Mouse (Mus musculus): ENCODE data around the gene Gm20695.
A peak's percentile ranks its signal among the peaks of the same experiment; 100 is the strongest.
"Not testable (repeated sequence)": the region's sequence is repeated elsewhere in the genome, so short reads cannot be mapped to it uniquely, and the experiment has no call there.

The Gm20695 gene

DNA sequence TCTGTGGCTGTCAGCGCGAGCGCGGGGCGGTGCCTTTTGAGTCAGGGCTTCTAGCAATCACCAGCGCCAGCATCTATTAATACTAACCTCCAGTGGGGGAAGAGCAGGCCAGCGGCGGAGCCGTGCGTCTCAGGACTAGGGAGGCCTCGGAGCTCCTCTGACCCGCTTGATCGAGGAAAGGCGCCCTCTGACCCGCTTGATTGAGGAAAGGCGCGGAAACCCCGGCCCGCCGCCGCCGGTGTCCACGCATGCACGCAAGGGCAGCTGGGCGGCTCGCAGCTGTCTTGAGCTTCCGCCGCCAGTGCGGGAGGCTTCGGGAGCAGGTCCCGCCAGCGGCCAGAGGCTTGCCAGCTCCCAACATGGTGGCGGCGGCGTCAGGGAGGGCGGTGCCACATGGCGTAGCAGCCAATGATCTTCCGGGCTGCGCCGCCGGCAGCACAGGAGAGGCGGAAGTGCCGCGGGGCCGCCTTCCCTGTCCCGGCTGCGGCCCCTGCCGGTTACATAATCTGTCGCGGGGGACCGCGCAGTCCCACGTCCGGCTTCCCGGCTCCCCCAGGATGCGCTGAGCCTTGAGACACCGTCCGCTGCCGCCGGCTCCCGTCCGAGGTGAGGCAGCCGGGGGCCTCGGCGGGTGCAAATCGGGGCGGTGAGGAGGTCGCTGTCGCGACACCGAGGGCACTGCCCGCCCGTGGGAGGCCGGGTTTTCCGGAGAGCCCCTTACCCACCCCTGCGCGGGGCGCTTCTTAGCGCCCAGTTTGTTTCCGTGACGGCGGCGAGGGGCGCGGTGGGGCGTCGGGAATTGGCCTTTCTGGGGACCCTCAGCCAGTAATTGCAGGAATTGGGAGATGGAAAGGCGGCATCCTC, at the start of gene Gm20695, which contains the start of gene Zfp597:
Gene Gm20695 (plus strand): TSS at position 448 of the 864 bp plus-strand sequence.
Gene Zfp597 (minus strand): TSS at position 361 of the 864 bp plus-strand sequence.
- DNase-seq (ENCODE audit: low spot score) = peak; percentile 93

DNA sequence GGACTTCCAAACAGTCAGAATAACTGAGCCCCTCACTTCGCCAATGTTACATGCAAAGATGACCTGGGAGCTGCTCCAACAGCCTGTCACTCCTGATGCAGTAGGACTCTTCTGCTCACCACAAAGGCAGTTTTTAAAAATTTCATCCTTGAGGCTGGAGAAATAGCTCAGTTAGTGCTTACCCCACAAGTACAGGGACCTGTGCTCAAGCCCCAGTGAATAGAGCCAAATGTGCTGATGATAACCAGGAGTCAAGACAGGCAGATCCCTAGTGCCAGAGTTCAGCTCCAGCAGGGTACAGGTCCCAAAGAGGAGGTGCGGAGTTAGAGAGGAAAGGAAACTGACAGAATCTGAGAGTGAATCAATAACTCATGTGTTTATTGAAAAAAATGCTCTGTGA, 49.0 kb upstream of the Gm20695 start:
- DNase-seq (ENCODE audit: low spot score) = no peak

DNA sequence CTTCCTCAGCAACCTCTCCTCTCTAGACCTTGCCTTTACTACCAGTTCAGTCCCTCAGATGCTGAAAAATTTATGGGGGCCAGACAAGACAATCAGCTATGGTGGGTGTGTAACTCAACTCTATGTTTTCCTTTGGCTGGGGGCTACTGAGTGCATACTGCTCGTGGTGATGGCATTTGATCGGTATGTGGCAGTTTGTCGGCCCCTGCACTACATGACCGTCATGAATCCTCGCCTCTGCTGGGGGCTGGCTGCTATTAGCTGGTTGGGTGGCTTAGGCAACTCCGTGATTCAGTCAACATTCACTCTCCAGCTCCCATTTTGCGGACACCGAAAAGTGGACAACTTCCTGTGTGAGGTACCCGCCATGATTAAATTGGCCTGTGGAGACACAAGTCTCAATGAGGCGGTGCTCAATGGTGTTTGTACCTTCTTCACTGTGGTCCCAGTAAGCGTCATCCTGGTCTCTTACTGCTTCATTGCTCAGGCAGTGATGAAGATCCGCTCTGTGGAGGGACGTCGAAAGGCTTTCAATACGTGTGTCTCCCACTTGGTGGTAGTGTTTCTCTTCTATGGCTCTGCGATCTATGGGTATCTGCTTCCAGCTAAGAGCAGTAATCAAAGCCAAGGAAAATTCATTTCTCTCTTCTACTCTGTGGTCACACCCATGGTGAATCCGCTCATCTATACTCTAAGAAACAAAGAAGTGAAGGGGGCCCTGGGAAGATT, 45.1 kb upstream of the Gm20695 start:
- no peak for DNase-seq (ENCODE audit: low spot score)

DNA sequence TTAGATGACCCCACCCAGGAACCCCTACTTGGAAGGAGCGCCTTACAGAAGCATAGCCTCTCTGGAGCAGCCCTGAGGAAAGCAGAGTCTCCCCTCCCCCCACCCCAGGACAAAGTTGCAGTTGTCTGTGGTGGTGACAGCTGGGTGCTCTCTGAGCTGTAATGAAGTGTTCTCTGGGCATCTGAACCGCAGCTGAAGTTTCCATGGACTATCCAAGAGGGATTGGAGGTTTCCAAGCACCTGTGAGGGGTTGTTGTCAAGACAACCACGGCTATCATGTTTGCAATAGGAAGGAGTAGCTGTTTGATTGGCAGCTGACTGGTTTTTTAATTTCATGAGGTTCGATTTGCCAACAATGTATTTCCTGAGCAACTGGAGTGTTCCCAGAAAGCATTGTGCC, 41.5 kb upstream of the Gm20695 start:
- peak; percentile 36 for DNase-seq (ENCODE audit: low spot score)

DNA sequence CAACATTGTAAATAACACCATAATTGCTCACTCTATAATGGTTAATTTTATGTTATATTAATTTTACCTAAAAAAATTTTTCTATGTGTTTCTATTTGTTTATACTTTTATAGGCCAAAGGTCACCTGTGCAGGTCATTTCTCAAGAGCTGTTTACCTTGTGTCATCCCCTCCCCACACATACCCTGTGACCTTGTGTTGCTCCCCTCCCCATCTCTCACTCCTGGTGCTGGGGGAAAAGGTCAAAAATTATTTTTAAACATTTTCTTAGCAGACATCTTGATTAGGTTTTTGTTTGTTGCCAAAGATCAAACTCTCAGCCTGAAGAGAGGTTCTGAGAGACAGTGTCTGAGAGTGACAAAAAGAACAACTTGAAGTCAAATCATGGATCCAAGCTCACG, 40.7 kb upstream of the Gm20695 start:
- DNase-seq (ENCODE audit: low spot score) = no peak

DNA sequence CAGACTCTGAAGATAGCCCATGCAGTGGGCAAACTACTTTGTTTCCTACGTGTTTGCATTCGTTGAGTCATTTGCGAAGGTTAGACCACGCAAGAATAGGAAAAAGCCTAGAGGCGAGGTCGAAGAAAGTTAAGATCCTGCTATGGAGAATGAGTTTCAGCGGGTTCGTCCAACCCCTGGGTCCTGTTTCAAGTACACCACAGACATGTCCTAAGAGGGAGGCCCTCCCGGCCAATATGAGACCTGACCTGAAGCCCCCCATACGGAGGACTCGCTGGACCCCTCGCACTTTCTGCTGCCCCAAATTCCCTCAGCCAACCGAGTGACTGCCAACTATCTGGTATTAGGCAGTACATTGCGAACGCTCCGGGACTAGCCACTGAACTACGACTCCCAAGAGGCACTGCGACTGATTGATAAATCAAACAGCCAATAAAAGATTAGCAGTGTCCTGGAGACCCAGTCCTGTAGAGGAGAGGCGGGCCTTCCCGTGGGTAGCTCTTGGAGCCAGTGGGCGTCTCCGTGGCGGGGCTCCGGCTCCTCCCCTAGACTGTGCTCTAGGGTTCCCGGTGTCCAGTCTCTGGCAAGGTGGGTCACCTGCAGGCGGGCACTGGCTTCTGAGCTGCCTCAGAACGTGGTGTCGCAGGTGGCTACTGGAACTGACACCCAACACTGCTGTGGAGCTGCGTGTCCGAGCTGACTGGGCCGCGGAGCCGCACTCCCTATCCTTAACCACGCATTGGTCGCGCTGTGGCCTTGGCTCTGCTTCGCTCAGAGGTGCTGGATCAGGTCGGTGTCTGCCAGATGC, 37.5 kb upstream of the Gm20695 start, which contains the start of gene Zfp174:
Gene Zfp174 (plus strand): TSS at position 558 of the 808 bp plus-strand sequence.
- DNase-seq (ENCODE audit: low spot score) = peak; percentile 96

DNA sequence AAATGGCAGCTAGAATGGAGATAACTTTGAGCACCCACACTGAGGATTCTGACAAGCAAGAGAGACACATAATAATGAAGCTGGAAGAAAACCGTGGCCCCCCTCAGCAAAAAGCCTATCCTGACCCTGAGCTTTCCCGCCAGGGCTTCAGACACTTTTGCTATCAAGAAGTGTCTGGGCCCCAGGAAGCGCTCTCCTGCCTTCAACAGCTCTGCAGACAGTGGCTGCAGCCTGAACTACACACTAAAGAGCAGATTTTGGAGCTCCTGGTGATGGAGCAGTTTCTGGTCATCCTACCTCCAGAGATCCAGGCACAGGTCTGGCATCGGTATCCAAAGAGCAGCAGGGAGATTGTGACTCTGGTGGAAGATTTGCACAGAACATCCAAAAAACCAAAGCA, 36.6 kb upstream of the Gm20695 start:
- no peak for DNase-seq (ENCODE audit: low spot score)

DNA sequence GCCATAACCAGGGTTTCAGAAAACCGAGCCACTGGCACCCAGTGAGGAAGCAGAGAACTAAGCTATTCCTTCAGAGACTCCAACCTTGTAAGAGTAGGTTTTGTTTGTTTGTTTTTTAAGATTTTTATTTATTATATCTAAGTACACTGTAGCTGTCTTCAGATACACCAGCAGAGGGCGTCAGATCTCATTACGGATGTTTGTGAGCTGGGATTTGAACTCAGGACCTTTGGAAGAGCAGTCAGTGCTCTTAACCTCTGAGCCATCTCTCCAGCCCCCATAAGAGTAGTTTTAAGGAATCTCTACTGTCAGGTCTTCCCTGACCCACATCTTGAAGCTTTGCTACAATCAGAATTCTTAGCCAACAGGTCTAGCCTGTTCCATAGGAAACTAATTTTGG, 36.0 kb upstream of the Gm20695 start:
- DNase-seq (ENCODE audit: low spot score) = no peak

DNA sequence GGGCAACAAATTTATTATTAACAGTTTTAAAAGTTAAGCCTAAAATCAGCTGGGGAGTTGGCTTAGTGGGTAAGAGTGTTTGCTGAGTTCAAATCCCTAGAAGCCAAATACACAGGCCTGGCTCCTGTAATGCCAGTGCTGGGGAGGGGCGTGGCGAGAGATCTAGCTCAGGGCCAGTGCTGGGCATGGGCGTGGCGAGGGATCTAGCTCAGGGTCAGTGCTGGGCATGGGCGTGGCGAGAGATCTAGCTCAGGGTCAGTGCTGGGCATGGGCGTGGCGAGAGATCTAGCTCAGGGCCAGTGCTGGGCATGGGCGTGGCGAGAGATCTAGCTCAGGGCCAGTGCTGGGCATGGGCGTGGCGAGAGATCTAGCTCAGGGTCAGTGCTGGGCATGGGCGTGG, 33.1 kb upstream of the Gm20695 start:
- not testable (repeated sequence) for DNase-seq (ENCODE audit: low spot score)

DNA sequence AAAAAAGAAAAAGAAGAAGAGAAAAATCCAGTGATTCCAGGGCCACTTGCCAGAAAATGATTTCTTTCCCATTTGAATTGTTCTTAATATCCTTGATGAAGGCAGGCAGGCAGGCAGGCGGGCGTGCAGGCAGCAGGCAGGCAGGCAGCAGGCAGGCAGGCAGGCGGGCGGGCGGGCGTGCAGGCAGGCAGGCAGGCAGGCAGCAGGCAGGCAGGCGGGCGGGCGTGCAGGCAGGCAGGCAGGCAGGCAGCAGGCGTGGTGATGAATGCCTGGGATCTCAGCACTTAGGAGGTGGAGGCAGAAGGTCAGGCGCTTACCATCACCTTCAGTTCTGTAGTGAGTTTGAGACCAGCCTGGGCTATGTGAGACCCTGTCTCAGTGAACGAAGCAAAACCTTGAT, 31.9 kb upstream of the Gm20695 start:
- no peak for DNase-seq (ENCODE audit: low spot score)

DNA sequence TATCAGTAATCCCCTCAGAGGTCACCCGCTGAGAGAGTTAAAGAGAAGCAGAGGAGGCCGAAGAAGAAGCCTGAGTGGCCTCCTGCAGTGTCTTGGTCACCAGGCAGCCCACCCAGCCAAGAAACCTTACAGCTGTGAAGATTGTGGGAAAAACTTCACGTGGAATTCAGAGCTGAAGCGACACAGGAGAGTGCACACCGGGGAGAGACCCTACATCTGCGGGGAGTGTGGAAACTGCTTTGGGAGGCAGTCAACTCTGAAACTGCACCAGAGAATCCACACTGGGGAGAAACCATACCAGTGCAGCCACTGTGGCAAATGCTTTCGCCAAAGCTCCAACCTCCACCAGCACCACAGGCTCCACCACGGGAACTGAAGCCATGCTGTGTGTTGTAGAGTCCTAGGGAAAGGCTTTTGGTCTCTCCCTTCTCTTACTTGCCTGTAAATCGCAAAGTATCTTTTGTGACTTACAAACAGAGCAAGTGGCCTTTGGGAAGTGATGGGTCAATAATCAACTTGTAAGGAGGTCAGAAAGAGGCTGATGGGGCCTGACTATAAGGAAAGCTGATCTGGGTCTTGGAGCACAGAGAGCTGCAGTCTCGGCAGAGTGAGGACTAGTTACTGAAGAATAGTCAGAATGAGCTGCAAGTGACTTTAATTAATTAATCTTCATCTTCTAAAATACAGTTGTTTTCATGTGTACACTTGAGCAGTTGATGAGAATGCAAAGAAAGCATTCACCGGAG, 29.8 kb upstream of the Gm20695 start:
- no peak for DNase-seq (ENCODE audit: low spot score)

DNA sequence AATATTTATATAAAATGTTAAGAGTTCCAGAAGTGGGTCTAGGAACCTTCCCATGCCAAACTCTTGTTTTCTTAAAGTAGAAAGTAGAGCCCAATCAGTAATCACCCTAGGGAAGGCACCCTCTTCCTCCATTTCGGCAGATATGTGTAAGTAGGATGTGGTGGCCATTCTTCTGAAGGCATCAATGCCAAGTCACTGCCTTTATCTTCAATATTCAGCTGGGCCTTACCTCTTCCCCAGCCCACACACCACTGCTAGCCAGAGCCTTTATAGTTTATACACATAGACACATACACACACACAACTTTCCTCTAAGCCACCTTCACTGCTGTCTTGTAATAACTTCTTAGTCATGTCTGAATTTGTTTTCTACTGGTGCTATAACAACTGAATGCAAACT, 28.7 kb upstream of the Gm20695 start:
- no peak for DNase-seq (ENCODE audit: low spot score)

DNA sequence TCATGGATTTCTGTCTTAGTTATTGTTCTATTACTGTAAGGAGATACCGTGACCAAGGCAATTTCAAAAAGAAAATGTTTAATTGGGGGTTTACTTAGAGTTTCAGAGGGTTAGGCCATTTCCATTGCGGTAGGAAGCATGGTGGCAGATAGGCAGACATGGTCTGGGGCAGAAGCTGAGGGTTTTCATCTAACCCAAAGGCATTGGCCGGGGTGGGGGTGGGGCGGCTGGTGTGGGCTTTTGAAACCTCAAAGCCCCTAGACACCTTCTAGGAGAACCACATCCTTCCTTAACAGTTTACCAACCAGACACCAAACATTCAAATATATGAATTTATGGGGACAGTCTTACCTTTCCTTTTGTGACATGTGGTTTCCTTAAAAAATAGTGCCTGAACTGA, 25.2 kb upstream of the Gm20695 start:
- DNase-seq (ENCODE audit: low spot score) = no peak

DNA sequence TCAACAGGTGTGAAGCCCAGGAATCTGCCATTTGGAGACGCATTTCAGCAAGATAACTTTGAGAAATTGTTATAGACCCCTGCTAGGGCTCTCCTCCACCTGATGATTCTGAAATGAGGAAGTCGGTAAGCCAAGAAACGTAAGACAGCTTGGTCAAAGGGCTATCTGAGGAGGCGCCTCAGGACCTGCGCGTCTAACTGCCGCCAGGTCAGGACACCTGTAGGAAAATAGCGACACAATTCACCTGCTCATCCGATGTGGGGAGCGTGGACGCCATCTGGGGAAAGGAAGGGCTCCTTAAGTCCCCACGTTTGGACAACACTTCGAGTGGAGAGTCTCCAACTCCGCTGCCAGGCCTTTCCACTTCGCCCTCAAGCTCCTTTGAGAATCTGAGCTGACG, 12.6 kb upstream of the Gm20695 start:
- DNase-seq (ENCODE audit: low spot score) = no peak

DNA sequence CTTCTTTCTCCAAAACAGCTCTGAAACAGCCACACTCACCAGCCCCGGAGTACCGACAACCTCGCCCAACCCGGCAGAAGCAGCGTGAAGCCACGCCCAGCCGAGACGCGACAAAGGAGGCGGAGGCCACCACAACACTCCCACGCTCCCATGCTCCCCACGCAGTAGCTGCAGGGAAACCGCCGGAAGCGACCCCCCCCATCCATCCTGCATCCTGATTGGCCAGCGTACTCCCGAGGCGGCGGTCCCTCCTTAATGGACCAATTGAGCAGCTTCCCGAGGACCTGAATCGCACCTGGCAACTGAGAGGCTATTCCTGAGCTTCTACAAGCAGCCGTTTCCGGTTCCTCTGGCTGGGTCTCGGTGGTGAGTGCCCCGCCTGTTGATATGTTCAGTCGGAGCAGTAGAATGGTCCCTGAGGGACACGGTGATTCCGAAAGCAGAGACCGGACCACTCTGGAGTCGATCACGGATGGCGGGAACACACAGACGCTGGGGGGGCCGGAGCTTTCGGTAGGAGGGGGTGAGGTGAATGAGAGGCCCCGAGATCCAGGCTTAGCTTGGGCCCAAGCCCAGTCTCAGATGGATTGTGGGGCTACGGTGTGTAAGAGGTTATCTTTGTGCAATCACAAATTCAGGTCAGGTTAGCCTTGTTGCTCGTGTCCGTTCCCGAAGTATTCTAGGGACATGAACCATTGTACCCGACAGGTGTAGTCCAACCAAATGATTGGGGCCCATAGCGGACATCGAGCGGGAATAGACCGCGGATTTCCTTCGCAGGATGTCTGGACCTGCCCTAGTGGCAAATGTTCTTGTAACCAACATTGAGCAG, 12.0 kb upstream of the Gm20695 start, which contains the start of gene Naa60:
Gene Naa60 (plus strand): TSS at position 160 of the 832 bp plus-strand sequence.
- peak; percentile 94 for DNase-seq (ENCODE audit: low spot score)

DNA sequence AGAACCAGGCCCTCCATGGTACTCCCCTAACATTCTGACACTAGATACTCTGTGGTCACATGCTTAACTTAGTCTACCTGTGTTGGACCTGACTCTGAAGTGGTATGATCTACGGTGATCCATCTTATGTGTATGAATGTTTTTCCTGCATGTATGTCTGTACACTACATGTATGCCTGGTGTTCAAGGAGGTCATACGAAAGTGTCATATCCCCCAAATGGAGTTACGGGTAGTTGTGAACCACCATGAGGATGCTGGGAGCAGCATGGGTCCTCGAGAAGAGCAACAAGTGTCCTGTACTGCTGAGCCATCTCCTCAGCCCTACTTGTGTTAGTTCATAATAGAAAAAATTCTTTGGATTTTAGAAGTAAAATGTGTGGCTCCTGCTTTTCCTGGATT, 8.1 kb upstream of the Gm20695 start:
- DNase-seq (ENCODE audit: low spot score) = no peak

DNA sequence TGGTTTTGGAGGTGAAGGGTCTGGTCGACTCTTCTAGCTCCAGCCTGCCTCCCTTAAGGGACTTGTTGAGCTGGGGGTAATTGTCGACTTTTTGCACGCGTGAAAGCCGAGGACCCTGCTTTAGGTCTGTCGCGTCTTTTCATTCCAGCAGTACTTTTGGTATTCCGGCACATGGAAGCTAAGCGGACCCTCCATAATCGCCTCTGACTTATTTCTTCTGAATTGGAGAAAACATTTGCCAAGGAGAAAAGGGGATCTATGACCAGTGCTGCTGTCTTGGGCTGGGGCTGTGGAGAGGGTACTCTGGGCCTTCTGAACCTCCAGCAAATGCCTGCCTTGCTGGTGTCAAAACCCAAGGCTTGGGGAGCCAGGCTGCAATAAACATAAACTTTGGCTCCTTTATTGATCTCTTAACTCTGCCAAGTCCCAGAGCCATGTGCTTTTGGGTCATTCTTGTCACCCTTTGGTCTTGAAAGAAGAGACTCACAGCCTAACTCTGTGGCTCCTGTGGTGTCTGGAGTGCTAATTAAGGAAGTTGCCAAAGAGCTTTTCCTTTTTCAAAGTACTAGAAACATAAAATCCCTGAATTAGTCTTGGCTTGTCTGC, 720 bp downstream of the Gm20695 start:
- no peak for DNase-seq (ENCODE audit: low spot score)

DNA sequence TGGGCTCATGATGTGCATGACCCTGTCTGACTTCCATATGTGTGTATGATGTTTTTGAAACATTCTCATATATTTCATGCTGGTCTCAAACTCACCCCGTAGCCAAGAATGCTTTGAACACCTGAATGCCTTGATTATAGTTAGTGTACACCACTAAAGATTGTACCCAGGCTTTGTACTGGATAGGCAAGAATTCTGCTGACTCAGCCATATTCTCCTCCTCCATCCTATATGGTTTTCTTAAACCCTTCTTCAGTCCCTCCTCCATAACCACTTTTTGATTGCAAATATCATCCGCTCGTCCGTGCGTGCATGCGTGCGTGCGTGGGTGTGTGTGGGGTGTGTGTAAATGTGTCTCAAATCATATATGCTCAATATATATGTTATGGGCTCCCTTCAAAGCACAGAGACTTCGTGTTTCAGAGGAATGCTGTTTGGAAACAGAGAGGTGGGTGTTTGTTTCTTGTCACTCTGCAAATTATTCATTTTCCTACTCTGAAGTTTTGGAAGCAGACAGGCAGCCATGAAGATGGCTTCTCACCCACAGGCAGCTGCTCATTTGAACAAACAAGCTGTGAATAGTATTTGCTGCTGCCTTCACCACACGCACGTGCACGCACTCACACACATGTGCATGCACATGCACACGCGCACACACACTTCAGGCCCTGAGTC, 7.3 kb downstream of the Gm20695 start:
- no peak for DNase-seq (ENCODE audit: low spot score)

DNA sequence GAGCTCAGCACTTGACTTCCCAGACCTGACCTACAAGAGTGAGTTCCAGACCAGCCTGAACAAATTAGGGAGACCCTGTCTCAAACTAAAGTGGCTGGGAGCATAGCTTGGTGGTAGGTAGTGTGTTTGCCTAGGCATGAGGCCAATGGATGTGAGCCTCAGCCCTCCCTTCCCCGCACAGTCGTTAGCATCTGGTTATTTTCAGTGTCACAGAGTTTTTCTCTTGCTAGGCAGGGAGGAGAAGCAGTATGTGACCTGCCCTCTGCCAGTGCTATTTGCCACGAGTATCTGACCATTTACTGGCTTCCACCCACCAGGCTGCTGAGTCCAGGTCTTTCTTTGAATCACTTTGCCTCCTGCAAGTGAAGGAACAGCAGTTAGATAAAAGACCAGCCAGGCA, 9.3 kb downstream of the Gm20695 start:
- no peak for DNase-seq (ENCODE audit: low spot score)

All from testis, postnatal 14 days (tissue).